Mouse (Mus musculus) liver, postnatal 0 days (tissue): ENCODE results near the gene Polr2b.

ENCODE experiments used
- CTCF ChIP-seq: sonication (generic); IDR thresholded peaks from 2 replicates; pipeline ENCODE4 v1.5.1; 2016; ENCODE audit warnings: antibody characterized with exemption, low read depth
- EP300 ChIP-seq: IDR thresholded peaks from 2 replicates; pipeline ENCODE4 v1.6.1; 2016; ENCODE audit warnings: antibody characterized with exemption, low read depth, mild to moderate bottlenecking

DNA sequence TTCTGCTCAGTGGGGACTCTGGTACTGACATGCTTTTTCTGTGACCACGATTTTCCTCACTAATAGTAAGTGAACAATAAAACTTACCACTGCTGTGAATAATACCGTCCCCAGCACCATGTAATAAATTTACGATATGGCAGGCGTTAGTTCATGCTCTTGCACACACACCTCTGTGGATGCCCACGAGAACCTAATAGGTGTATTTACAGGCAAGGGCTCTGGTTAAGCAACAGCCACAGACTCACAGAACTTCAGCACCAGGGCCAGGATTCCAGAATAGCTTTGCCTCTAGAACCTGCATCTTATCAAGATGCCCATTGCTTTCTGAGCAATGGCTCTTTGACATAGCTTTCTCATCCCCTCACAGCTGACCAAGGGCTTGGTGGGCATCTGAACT lies 75.3 kb downstream of the Polr2b start:
- no peak for TF ChIP-seq CTCF
- no peak for TF ChIP-seq EP300
